Mouse (Mus musculus) heart, embryonic 11.5 days (tissue): ENCODE measurements around the gene Syne1. TPM values are rescaled to one million over a fixed set of nuclear protein-coding genes. Genes with fewer than 3 reads are reported as not detected.

Experiments used
- ATAC-seq: fragments of 200-750 bp; cut with Nextera tagmentation; replicated peaks from 2 replicates; pipeline ENCODE4 v1.8.0; 2017; ENCODE audit warnings: moderate library complexity; ENCODE audit not compliant: insufficient number of reproducible peaks, low FRiP score, low TSS enrichment
- H3K27ac ChIP-seq: fragments of 300-500 bp; sonication (generic); 2 replicates; pipeline ENCODE4 v1.5.1; 2014; ENCODE audit warnings: mild to moderate bottlenecking, low read depth, low read length
- H3K27me3 ChIP-seq: fragments of 300-500 bp; sonication (generic); 2 replicates; pipeline ENCODE4 v1.6.1; 2014; ENCODE audit warnings: mild to moderate bottlenecking, low read length, mixed read lengths; ENCODE audit not compliant: control insufficient read depth, insufficient read depth
- H3K36me3 ChIP-seq: fragments of 300-500 bp; sonication (generic); 2 replicates; pipeline ENCODE4 v1.6.1; 2014; ENCODE audit warnings: mild to moderate bottlenecking, low read length, moderate library complexity, mixed read lengths; ENCODE audit not compliant: control insufficient read depth, insufficient read depth
- H3K4me1 ChIP-seq: fragments of 300-500 bp; sonication (generic); 2 replicates; pipeline ENCODE4 v1.6.1; 2014; ENCODE audit warnings: low read length; ENCODE audit not compliant: control insufficient read depth, insufficient read depth
- H3K4me2 ChIP-seq: fragments of 300-500 bp; sonication (generic); 2 replicates; pipeline ENCODE4 v1.6.1; 2014; ENCODE audit warnings: mild to moderate bottlenecking, moderate library complexity
- H3K4me3 ChIP-seq: fragments of 300-500 bp; sonication (generic); 2 replicates; pipeline ENCODE4 v1.5.1; 2014; ENCODE audit warnings: low read depth, low read length
- H3K9ac ChIP-seq: fragments of 300-500 bp; sonication (generic); 2 replicates; pipeline ENCODE4 v1.6.1; 2014; ENCODE audit warnings: mild to moderate bottlenecking, low read depth, low read length, moderate library complexity
- H3K9me3 ChIP-seq: fragments of 300-500 bp; sonication (generic); replicated peaks from 2 replicates; pipeline ENCODE4 v1.6.1; 2016; ENCODE audit warnings: low read length; ENCODE audit not compliant: control insufficient read depth
- WGBS: fragments of 180-500 bp; shearing (Covaris S2); extraction: QIAGEN DNeasy Blood & Tissue Kit; methylation state at CpG from one replicate; pipeline ENCODE4 v1.1.7; 2014; ENCODE audit not compliant: insufficient replicate concordance; 5-methylcytosine and 5-hydroxymethylcytosine counted together
- polyA plus RNA-seq: library from polyadenylated mRNA; unstranded; fragments of >200 nt; fragmentation: Nextera tagmentation; extraction: Ambion mirVana; gene quantifications from 2 replicates; pipeline ENCODE4 v1.2.1, GENCODE M21; 2014

The Syne1 gene
- polyA plus RNA-seq, 1 experiment from 2014 or later: 18.2 TPM

GRCm38 (mm10) chr10:5058876-5059275 is 492.4 kb downstream of the Syne1 start:
- 51% methylated on average over 2 of the region's 2 CpGs for WGBS
- Histone ChIP-seq H3K9me3 (no peaks in the 10 kb centered on the region), H3K27ac (no peak overlapping the region; the same call in 1 of the 2 replicates), H3K27me3 (no peaks in the 10 kb centered on the region), H3K4me2 (no peak overlapping the region), H3K4me1 (peaks cover 5% of the 10 kb centered on the region; the same call in 1 of the 2 replicates), H3K36me3 (peaks cover 5% of the 10 kb centered on the region; the same call in 1 of the 2 replicates), H3K9ac (no peak overlapping the region), H3K4me3 (no peak overlapping the region)
- peak; percentile 47; the same call in 1 of the 2 replicates for ATAC-seq

GRCm38 (mm10) chr10:5057661-5058060 is 493.6 kb downstream of the Syne1 start:
- H3K27ac ChIP-seq: no peak overlapping the region
- H3K36me3 ChIP-seq: peaks cover 5% of the 10 kb centered on the region; the same call in 1 of the 2 replicates
- H3K9me3 ChIP-seq: no peaks in the 10 kb centered on the region
- WGBS: 88% methylated on average over 15 of the region's 15 CpGs
- peaks cover 5% of the 10 kb centered on the region; the same call in 1 of the 2 replicates for H3K4me1 ChIP-seq
- H3K9ac ChIP-seq: no peak overlapping the region
- H3K4me3 ChIP-seq: no peak overlapping the region
- H3K27me3 ChIP-seq: no peaks in the 10 kb centered on the region
- H3K4me2 ChIP-seq: no peak overlapping the region
- no peak for ATAC-seq

- H3K27me3 ChIP-seq: no peaks in the 10 kb centered on the region
- no peak overlapping the region for H3K4me2 ChIP-seq
- ATAC-seq: no peak
- no peak overlapping the region for H3K4me3 ChIP-seq
- H3K9me3 ChIP-seq: no peaks in the 10 kb centered on the region
- H3K9ac ChIP-seq: no peak overlapping the region
- peaks cover 5% of the 10 kb centered on the region; the same call in 1 of the 2 replicates for H3K4me1 ChIP-seq
- 71% methylated on average over 3 of the region's 3 CpGs for WGBS
- H3K27ac ChIP-seq: no peak overlapping the region
- peaks cover 9% of the 10 kb centered on the region; the same call in 1 of the 2 replicates for H3K36me3 ChIP-seq
These were observed 494.3 kb downstream of the Syne1 start for GRCm38 (mm10) chr10:5056940-5057339.

GRCm38 (mm10) chr10:5056243-5056735 is 495.0 kb downstream of the Syne1 start:
- Histone ChIP-seq H3K4me3 (no peak overlapping the region), H3K27ac (no peak overlapping the region), H3K4me1 (peaks cover 5% of the 10 kb centered on the region; the same call in 1 of the 2 replicates), H3K4me2 (no peak overlapping the region), H3K36me3 (peaks cover 10% of the 10 kb centered on the region; the same call in 1 of the 2 replicates), H3K27me3 (no peaks in the 10 kb centered on the region), H3K9me3 (no peaks in the 10 kb centered on the region), H3K9ac (no peak overlapping the region)
- ATAC-seq: no peak
- WGBS: 84% methylated on average over 10 of the region's 10 CpGs

- Histone ChIP-seq H3K36me3 (peaks cover 11% of the 10 kb centered on the region; the same call in 1 of the 2 replicates), H3K9ac (no peak overlapping the region)
- no peak for ATAC-seq
These were observed 505.6 kb downstream of the Syne1 start for GRCm38 (mm10) chr10:5045671-5046070.

GRCm38 (mm10) chr10:5045213-5045612 is 506.1 kb downstream of the Syne1 start:
- H3K9me3 ChIP-seq: no peaks in the 10 kb centered on the region
- no peak overlapping the region for H3K4me2 ChIP-seq
- no peak overlapping the region for H3K9ac ChIP-seq
- no peaks in the 10 kb centered on the region for H3K4me1 ChIP-seq
- 85% methylated on average over 7 of the region's 7 CpGs for WGBS
- H3K27me3 ChIP-seq: no peaks in the 10 kb centered on the region
- no peak overlapping the region for H3K27ac ChIP-seq
- ATAC-seq: no peak
- H3K36me3 ChIP-seq: peaks cover 12% of the 10 kb centered on the region; the same call in 1 of the 2 replicates
- no peak overlapping the region for H3K4me3 ChIP-seq

More at GRCm38 (mm10) chr10:5045671-5046070, 505.6 kb downstream of the Syne1 start:
- no peaks in the 10 kb centered on the region for H3K9me3 ChIP-seq
- H3K4me2 ChIP-seq: no peak overlapping the region
- H3K4me3 ChIP-seq: no peak overlapping the region
- no peaks in the 10 kb centered on the region for H3K4me1 ChIP-seq
- no peak overlapping the region for H3K27ac ChIP-seq
- WGBS: 89% methylated on average over 5 of the region's 5 CpGs
- H3K27me3 ChIP-seq: no peaks in the 10 kb centered on the region

- no peaks in the 10 kb centered on the region for H3K9me3 ChIP-seq
These were observed 506.8 kb downstream of the Syne1 start for GRCm38 (mm10) chr10:5044481-5044880.

GRCm38 (mm10) chr10:5041254-5041653 is 510.0 kb downstream of the Syne1 start:
- no peak overlapping the region for H3K27ac ChIP-seq
- 76% methylated on average over 8 of the region's 8 CpGs for WGBS

More at GRCm38 (mm10) chr10:5044481-5044880, 506.8 kb downstream of the Syne1 start:
- H3K36me3 ChIP-seq: peaks cover 13% of the 10 kb centered on the region; the same call in 1 of the 2 replicates
- H3K27ac ChIP-seq: no peak overlapping the region
- H3K4me2 ChIP-seq: no peak overlapping the region
- no peak overlapping the region for H3K4me3 ChIP-seq
- H3K4me1 ChIP-seq: no peaks in the 10 kb centered on the region
- H3K27me3 ChIP-seq: no peaks in the 10 kb centered on the region
- 82% methylated on average over 8 of the region's 8 CpGs for WGBS
- H3K9ac ChIP-seq: no peak overlapping the region
- no peak for ATAC-seq

More at GRCm38 (mm10) chr10:5041254-5041653, 510.0 kb downstream of the Syne1 start:
- no peak for ATAC-seq
- H3K27me3 ChIP-seq: no peaks in the 10 kb centered on the region
- H3K4me1 ChIP-seq: no peaks in the 10 kb centered on the region
- no peaks in the 10 kb centered on the region for H3K9me3 ChIP-seq
- peaks cover 13% of the 10 kb centered on the region; the same call in 1 of the 2 replicates for H3K36me3 ChIP-seq
- H3K4me2 ChIP-seq: no peak overlapping the region
- H3K4me3 ChIP-seq: no peak overlapping the region
- no peak overlapping the region for H3K9ac ChIP-seq
